Mouse (Mus musculus) T-helper 1 cell (primary cell): ENCODE results near the gene Polr2i.
"Not testable (repeated sequence)": the region's sequence is repeated elsewhere in the genome, so short reads cannot be mapped to it uniquely, and the experiment has no call there.

Experiments
- in situ Hi-C: fragments of 300-600 bp; cut with MboI, MseI; formaldehyde crosslinking; loops from one replicate; pipeline ENCODE4 v1.15.1; 2025; ENCODE audit warnings: high pct_unique_total_duplicates

Gene Polr2i

GRCm38 (mm10) chr7:30204380-30204779 lies 27.4 kb upstream of the Polr2i start:
- in situ Hi-C loops, result no loop called here

- in situ Hi-C loops, result no loop called here
Measured at GRCm38 (mm10) chr7:30205383-30205782, 26.4 kb upstream of the Polr2i start.

GRCm38 (mm10) chr7:30206364-30206763 lies 25.4 kb upstream of the Polr2i start:
- in situ Hi-C loops, result not testable (repeated sequence)

- in situ Hi-C loops, result no loop called here
Measured at GRCm38 (mm10) chr7:30211025-30211424, 20.7 kb upstream of the Polr2i start.

GRCm38 (mm10) chr7:30213881-30214280 lies 17.9 kb upstream of the Polr2i start:
- in situ Hi-C loops, result no loop called here

GRCm38 (mm10) chr7:30215875-30216274 lies 15.9 kb upstream of the Polr2i start:
- in situ Hi-C loops, result loop anchor here (5.0 kb wide), 1 partner anchor 34 kb away; the partner anchor contains the start of gene Cox7a1

- in situ Hi-C loops, result loop anchor here (5.0 kb wide), 1 partner anchor 34 kb away; the partner anchor contains the start of gene Cox7a1
Measured at GRCm38 (mm10) chr7:30216723-30217151, 15.0 kb upstream of the Polr2i start.

- in situ Hi-C loops, result loop anchor here (5.0 kb wide), 1 partner anchor 35 kb away; the partner anchor contains the start of gene Cox7a1
Measured at GRCm38 (mm10) chr7:30217277-30217676, 14.5 kb upstream of the Polr2i start.

GRCm38 (mm10) chr7:30219293-30220007 lies 12.3 kb upstream of the Polr2i start:
- in situ Hi-C loops, result loop anchor here (5.0 kb wide), 1 partner anchor 37 kb away; the partner anchor contains the start of gene Cox7a1

GRCm38 (mm10) chr7:30220008-30220356 lies 11.8 kb upstream of the Polr2i start:
- in situ Hi-C loops, result no loop called here

- in situ Hi-C loops, result no loop called here
Measured at GRCm38 (mm10) chr7:30221433-30221832, 10.3 kb upstream of the Polr2i start.

GRCm38 (mm10) chr7:30222205-30222604 lies 9.5 kb upstream of the Polr2i start:
- in situ Hi-C loops, result no loop called here

- in situ Hi-C loops, result no loop called here
Measured at GRCm38 (mm10) chr7:30224206-30224605, 7.5 kb upstream of the Polr2i start.

GRCm38 (mm10) chr7:30231328-30231668 lies 450 bp upstream of the Polr2i start:
- in situ Hi-C loops, result no loop called here

GRCm38 (mm10) chr7:30232631-30233148 lies 942 bp downstream of the Polr2i start:
- in situ Hi-C loops, result no loop called here

GRCm38 (mm10) chr7:30233387-30233786 lies 1.6 kb downstream of the Polr2i start:
- in situ Hi-C loops, result no loop called here

GRCm38 (mm10) chr7:30234276-30234858 lies 2.6 kb downstream of the Polr2i start:
- in situ Hi-C loops, result no loop called here

GRCm38 (mm10) chr7:30235091-30235490 lies 3.3 kb downstream of the Polr2i start:
- in situ Hi-C loops, result no loop called here

- in situ Hi-C loops, result no loop called here
Measured at GRCm38 (mm10) chr7:30235625-30236024, 3.9 kb downstream of the Polr2i start, which contains the start of gene Ovol3. Gene Ovol3, minus strand, starts transcription at chr7:30235725.

- in situ Hi-C loops, result not testable (repeated sequence)
Measured at GRCm38 (mm10) chr7:30237374-30237773, 5.6 kb downstream of the Polr2i start.

GRCm38 (mm10) chr7:30251956-30252954 lies 20.5 kb downstream of the Polr2i start:
- in situ Hi-C loops, result no loop called here

- in situ Hi-C loops, result no loop called here
Measured at GRCm38 (mm10) chr7:30265041-30265440, 33.3 kb downstream of the Polr2i start.
